Mouse (Mus musculus): ENCODE results near the gene Akap9. TPM values are rescaled to one million over a fixed set of nuclear protein-coding genes. Genes with fewer than 3 reads are reported as not detected.

Akap9 gene
- polyA plus RNA-seq, 1 experiment from 2014 or later, result 296 TPM

DNA sequence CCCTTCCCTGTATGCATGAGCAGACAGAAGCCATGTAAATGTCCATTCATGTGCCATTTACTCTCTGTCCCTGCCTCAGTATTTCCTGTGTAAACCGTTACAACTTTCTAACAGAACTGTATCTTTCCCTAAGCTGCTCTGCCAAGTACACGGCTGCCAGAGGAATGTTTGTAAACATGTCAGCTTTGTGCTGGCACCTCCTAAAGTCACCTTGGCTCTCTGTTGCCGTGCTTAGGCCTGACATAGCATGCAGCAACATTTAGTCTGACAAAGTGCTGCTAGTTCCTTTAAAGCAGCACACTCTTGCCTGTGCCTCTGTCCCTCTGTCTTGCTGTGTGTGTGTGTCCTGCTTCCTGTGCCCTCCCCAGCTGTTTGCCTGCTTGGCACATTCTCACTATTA is 139.3 kb downstream of the Akap9 start:
- Histone ChIP-seq H3K4me3 (no peak overlapping the region), H3K27me3 (no peaks in the 10 kb centered on the region), H3K36me3 (peaks cover 95% of the 10 kb centered on the region), H3K9ac (replicated peaks) (no peak overlapping the region), H3K27ac (replicated peaks) (no peak overlapping the region), H3K4me2 (replicated peaks) (no peak overlapping the region), H3K4me1 (no peaks in the 10 kb centered on the region), H3K9me3 (no peaks in the 10 kb centered on the region)
- no peak for ATAC-seq (ENCODE audit: low FRiP score, low read depth)
- WGBS, result 89% methylated on average over 3 of the region's 3 CpGs

DNA sequence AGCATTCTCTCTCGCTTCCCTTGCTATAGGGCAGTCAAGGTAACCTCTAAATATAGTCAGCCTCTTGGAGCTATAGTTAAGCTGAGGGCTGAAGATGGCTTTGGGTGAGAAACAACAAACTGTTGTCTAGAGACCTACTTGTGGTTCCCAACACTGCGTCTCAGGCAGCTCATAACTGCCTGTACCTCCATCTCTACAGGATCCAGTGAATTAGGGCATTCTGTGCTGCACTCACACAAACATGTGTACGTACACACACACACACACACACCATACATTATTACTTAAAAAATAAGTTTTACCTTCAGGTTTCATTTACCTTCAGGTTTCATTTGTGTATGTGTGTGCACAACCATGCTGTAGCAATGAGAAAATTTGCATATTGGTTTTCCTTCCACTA is 151.2 kb downstream of the Akap9 start:
- Histone ChIP-seq H3K4me1 (no peaks in the 10 kb centered on the region), H3K4me2 (replicated peaks) (no peak overlapping the region), H3K27me3 (no peaks in the 10 kb centered on the region), H3K9me3 (no peaks in the 10 kb centered on the region), H3K4me3 (no peak overlapping the region), H3K9ac (replicated peaks) (no peak overlapping the region), H3K27ac (replicated peaks) (no peak overlapping the region), H3K36me3 (peaks cover 77% of the 10 kb centered on the region)
- WGBS, result 97% methylated on average over 3 of the region's 3 CpGs
- ATAC-seq (ENCODE audit: low FRiP score, low read depth), result no peak

DNA sequence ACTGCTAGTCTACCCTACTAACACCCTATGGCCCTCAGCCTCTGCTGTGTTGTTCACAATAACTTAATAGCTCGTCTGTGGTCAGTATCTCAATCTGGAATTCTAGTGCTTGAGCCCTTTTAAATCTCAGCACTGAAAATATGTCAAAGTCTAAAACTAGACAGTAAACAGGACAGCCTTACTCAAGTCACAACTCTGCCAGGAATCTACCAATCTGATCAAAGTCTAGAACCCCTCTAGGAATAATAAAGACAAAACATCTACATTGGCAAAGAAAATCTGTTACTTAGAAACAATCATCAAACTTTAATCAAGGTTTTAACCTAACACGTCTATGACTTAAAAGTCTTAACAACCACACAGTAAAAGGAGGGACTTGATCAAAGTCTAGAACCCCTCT is 153.0 kb downstream of the Akap9 start:
- ATAC-seq (ENCODE audit: low FRiP score, low read depth), result no peak
- Histone ChIP-seq H3K36me3 (peaks cover 89% of the 10 kb centered on the region), H3K9ac (replicated peaks) (no peak overlapping the region), H3K4me1 (no peaks in the 10 kb centered on the region), H3K27me3 (no peaks in the 10 kb centered on the region), H3K9me3 (no peaks in the 10 kb centered on the region), H3K4me2 (replicated peaks) (no peak overlapping the region), H3K27ac (replicated peaks) (no peak overlapping the region), H3K4me3 (no peak overlapping the region)
- WGBS, result 89% methylated on average over 2 of the region's 2 CpGs

DNA sequence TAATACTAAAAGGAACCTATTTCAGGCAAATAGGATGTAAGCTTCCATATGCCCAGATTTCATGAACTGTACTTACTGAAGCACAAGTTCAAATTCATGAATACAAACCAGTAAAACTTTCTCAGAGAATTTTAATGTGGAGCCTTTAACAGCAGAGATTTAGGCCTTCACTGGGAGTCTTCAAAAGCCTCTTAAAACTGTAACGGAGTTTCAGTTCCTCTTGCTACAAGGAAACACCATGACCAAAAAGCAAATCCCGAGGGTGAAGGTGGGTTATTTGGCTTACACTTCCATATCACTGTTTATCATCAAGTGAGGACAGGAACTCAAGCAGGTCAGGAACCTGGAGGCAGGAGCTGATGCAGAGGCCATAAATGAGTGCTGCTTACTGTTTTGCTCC is 153.7 kb downstream of the Akap9 start:
- Histone ChIP-seq H3K27ac (replicated peaks) (no peak overlapping the region), H3K9ac (replicated peaks) (no peak overlapping the region), H3K4me2 (replicated peaks) (no peak overlapping the region), H3K36me3 (peaks cover 90% of the 10 kb centered on the region), H3K4me1 (no peaks in the 10 kb centered on the region), H3K27me3 (no peaks in the 10 kb centered on the region), H3K4me3 (no peak overlapping the region), H3K9me3 (no peaks in the 10 kb centered on the region)
- ATAC-seq (ENCODE audit: low FRiP score, low read depth), result no peak
- 96% methylated on average over 2 of the region's 2 CpGs for WGBS

DNA sequence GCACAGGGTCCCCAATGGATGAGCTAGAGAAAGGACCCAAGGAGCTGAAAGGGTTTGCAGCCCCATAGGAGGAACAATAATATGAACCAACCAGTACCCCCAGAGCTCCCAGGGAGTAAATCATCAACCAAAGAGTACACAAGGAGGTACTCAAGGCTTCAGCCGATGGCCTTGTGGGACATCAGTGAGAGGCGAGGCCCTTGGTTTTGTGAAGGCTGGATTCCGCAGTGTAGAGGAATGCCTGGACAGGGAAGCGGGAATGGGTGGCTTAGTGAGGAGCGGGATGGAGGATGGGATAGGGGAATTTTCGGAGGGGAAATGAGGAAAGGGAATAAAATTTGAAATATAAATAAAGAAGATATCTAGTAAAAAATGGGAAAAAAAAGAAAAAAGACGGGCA is 157.1 kb downstream of the Akap9 start:
- Histone ChIP-seq H3K36me3 (peaks cover 95% of the 10 kb centered on the region), H3K9ac (replicated peaks) (no peak overlapping the region), H3K27ac (replicated peaks) (no peak overlapping the region), H3K4me3 (no peak overlapping the region), H3K4me2 (replicated peaks) (no peak overlapping the region), H3K4me1 (no peaks in the 10 kb centered on the region), H3K27me3 (no peaks in the 10 kb centered on the region), H3K9me3 (no peaks in the 10 kb centered on the region)
- no peak for ATAC-seq (ENCODE audit: low FRiP score, low read depth)
- 96% methylated on average over 7 of the region's 7 CpGs for WGBS

DNA sequence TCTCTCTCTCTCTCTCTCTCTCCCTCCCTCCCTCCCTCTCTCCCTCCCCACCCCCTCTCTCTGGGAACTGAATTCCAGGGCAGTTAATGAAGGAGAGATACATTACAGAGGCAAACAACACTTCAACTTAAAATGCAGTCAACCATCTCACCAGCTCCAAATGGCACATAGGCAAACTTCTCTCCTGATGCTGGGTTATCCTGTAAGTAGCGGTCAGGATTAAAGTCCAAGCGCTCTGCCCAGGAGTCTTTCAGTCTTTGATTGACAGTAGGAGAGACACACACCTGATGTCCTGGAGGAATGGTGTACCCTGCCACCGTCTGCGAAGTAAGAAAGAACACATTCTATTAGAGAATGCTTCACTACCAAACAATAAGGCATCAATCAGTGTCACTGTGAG is 158.5 kb downstream of the Akap9 start:
- Histone ChIP-seq H3K36me3 (peaks cover 94% of the 10 kb centered on the region), H3K27me3 (no peaks in the 10 kb centered on the region), H3K4me3 (no peak overlapping the region), H3K4me1 (no peaks in the 10 kb centered on the region), H3K9ac (replicated peaks) (no peak overlapping the region), H3K4me2 (replicated peaks) (no peak overlapping the region), H3K9me3 (no peaks in the 10 kb centered on the region), H3K27ac (replicated peaks) (no peak overlapping the region)
- no peak for ATAC-seq (ENCODE audit: low FRiP score, low read depth)
- WGBS, result 88% methylated on average over 4 of the region's 4 CpGs

DNA sequence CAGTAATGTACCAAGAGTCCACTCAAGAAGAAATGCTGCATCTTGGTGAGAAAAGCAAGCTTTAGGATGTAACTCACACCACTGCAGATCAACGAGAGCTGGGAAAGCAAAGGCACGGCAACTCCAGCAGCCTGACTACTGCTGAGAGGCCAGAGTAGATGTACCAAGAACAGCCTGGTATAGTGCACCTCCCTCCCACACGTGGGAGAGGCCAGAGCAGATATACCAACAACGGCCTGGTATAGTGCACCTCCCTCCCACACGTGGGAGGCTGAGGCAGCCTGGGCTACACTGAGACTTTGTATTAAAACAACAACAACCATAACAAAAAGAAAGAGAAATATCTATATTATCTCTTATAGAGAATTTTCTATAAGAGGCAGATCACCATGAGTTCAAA is 160.3 kb downstream of the Akap9 start:
- 97% methylated on average over 5 of the region's 5 CpGs for WGBS
- ATAC-seq (ENCODE audit: low FRiP score, low read depth), result no peak

DNA sequence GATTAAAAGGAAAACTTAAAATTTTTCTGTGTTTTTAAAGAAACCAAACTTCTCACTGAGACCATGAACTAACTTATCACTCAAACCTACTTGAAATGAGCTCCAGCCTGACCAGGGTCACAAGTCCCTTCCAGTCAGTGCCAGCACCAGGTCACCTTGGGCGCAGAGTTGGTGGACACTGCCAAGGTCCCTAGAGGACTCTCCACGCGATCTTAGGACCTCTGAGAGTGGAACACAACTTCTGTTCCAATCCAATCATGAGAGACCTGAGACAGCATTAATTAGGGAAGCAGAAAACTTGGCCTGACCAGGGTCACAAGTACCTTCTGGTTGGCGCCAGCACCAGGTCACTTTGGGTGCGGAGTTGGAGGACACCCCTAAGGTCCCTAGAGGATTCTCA is 166.6 kb downstream of the Akap9 start:
- Histone ChIP-seq H3K4me1 (no peaks in the 10 kb centered on the region), H3K4me2 (replicated peaks) (no peak overlapping the region), H3K36me3 (peaks cover 69% of the 10 kb centered on the region), H3K27ac (replicated peaks) (no peak overlapping the region), H3K9ac (replicated peaks) (no peak overlapping the region), H3K27me3 (no peaks in the 10 kb centered on the region), H3K4me3 (no peak overlapping the region), H3K9me3 (no peaks in the 10 kb centered on the region)
- WGBS, result 94% methylated on average over 5 of the region's 5 CpGs
- ATAC-seq (ENCODE audit: low FRiP score, low read depth), result no peak

More for the DNA sequence above, 160.3 kb downstream of the Akap9 start:
- H3K4me3 ChIP-seq, result no peak overlapping the region
- no peaks in the 10 kb centered on the region for H3K9me3 ChIP-seq
- H3K27me3 ChIP-seq, result no peaks in the 10 kb centered on the region
- no peaks in the 10 kb centered on the region for H3K4me1 ChIP-seq
- peaks cover 93% of the 10 kb centered on the region for H3K36me3 ChIP-seq
- H3K9ac ChIP-seq (replicated peaks), result no peak overlapping the region
- H3K27ac ChIP-seq (replicated peaks), result no peak overlapping the region
- H3K4me2 ChIP-seq (replicated peaks), result no peak overlapping the region

DNA sequence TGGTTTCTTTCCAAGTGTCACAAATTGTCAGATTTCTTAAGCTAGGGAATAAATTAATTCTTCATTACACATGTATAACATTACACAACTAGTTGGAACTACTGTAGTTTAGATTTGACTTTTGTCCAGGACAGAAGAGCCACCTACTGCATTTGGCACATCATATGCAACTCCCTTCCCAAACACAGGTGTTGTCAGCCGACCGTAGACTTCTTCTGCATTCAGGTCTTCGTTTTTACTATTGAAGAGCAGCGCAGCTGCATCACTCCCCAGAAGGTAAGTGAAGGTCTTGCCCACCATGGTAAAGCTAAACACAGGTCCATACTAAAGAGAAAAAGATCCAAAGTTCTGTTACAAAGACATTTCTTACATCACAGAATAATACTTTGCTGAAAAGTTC is 173.2 kb downstream of the Akap9 start:
- no peaks in the 10 kb centered on the region for H3K27me3 ChIP-seq
- 95% methylated on average over 4 of the region's 4 CpGs for WGBS
- H3K4me2 ChIP-seq (replicated peaks), result no peak overlapping the region
- no peak overlapping the region for H3K27ac ChIP-seq (replicated peaks)
- H3K4me1 ChIP-seq, result peaks cover 21% of the 10 kb centered on the region
- no peak for ATAC-seq (ENCODE audit: low FRiP score, low read depth)
- H3K4me3 ChIP-seq, result no peak overlapping the region
- no peaks in the 10 kb centered on the region for H3K9me3 ChIP-seq
- peaks cover 48% of the 10 kb centered on the region for H3K36me3 ChIP-seq
- no peak overlapping the region for H3K9ac ChIP-seq (replicated peaks)

DNA sequence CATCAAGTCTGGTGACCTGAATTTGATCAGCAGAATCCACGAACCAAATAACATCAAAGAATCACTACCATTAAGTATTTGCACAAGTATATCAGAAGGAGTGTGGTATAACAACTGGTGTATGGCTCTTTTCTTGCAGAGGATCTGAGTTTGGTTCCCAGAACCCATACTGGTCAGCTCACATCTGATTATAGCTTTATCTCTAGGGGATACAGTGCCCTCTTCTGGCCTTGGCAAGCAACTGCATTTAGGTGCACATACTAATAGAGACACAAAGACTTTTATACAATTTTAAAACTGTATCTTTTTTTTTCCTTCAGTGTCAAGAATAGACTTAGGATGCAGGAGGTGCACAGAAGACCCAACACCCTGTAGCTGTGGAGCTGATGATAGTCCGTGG is 173.9 kb downstream of the Akap9 start:
- Histone ChIP-seq H3K9me3 (no peaks in the 10 kb centered on the region), H3K36me3 (peaks cover 48% of the 10 kb centered on the region), H3K4me1 (peaks cover 21% of the 10 kb centered on the region), H3K4me2 (replicated peaks) (no peak overlapping the region), H3K27ac (replicated peaks) (no peak overlapping the region), H3K27me3 (no peaks in the 10 kb centered on the region), H3K9ac (replicated peaks) (no peak overlapping the region), H3K4me3 (no peak overlapping the region)
- 100% methylated on average over 2 of the region's 2 CpGs for WGBS
- ATAC-seq (ENCODE audit: low FRiP score, low read depth), result no peak

DNA sequence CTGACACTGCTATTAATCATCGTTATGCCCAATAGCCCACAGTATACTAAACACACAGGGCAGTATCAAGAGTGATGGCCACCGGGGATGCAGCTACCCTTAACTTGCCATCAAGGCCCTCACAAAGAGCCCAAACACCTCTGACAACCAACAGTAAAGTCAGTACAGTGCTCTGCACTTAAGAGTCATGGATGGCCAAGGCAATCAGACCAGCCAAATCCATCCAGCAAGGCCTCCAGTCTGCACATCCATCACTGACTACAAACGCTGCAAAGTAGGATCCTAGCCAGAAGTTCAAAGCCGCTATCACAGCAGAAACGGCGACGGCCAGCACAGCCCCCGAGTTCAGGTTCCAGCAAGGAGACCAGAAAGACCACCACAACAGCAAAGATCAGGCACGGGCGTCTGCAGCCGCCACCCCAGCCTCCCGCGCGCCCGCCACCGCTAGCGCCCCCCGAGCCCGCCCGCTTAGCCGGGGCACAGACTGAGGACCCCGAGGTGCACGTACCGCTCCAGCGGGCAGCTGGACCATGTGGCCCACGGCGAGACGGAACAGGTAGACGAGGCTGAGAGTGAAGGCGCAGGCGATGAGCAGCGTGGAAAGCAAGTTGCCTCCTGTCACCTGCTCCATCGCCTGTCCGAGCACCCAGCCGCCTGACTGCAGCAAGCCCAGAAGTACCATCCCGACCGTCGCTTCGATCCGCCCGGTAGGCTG is 175.9 kb downstream of the Akap9 start:
- Histone ChIP-seq H3K27me3 (no peaks in the 10 kb centered on the region), H3K4me1 (peaks cover 21% of the 10 kb centered on the region), H3K9me3 (no peaks in the 10 kb centered on the region), H3K36me3 (peaks cover 38% of the 10 kb centered on the region), H3K9ac (replicated peaks) (peak overlapping the region; percentile 86), H3K4me3 (peak overlapping the region; percentile 80), H3K4me2 (replicated peaks) (peak overlapping the region; percentile 68), H3K27ac (replicated peaks) (peak overlapping the region; percentile 97)
- peak; percentile 58 for ATAC-seq (ENCODE audit: low FRiP score, low read depth)
- 2% methylated on average over 41 of the region's 41 CpGs for WGBS

DNA sequence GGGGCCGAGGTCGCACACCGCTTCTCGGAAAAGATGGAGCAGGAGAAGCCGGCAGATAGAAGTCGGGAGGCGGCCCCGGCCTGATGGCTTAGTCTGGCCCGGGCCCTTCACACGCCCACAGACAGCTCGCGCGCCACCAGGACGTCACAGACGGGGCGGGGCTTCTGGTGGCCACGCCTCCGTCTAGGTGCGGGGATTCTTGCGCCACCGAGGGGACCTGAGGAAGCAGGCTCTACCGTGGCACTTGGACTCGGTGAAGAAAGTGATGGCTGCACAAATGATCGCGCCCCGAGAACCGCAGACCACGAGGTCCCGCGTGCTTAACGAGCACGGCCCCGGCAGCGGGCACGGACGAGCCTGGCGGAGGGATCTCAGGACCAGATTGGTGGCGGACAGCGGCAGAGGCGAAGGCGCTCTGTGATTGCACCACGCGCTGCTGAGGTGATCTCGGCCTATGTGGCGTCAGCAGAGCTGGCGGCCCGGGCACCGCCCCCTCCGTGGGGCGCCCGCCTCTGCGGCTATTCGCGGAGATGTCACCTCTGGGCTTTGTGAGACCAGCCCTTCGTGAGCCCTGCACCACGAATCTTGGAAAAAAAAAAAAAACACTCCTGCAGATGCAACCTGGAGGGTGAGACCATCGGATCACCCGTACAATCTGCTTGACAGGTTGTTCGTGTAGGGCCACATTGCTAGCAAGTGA is 176.6 kb downstream of the Akap9 start, which contains the start of gene Cyp51:
Gene Cyp51, minus strand, starts transcription at position 406 of the 700 bp plus-strand sequence.
- Histone ChIP-seq H3K9ac (replicated peaks) (peak within 1 kb of the TSS; percentile 86), H3K4me2 (replicated peaks) (peak within 1 kb of the TSS; percentile 68), H3K36me3 (peaks cover 31% of the 10 kb centered on the region), H3K27ac (replicated peaks) (peak within 1 kb of the TSS; percentile 97), H3K9me3 (no peaks in the 10 kb centered on the region), H3K4me3 (peak within 1 kb of the TSS; percentile 80), H3K4me1 (peaks cover 21% of the 10 kb centered on the region), H3K27me3 (no peaks in the 10 kb centered on the region)
- WGBS, result under 1% methylated on average over 59 of the region's 59 CpGs
- ATAC-seq (ENCODE audit: low FRiP score, low read depth), result peak; percentile 98

Measured in midbrain, embryonic 12.5 days (tissue).